Mouse (Mus musculus) embryo, embryonic 11 days (tissue): ENCODE data around the gene Hamp.

ENCODE experiments used
- DNase-seq: peaks from one replicate; pipeline ENCODE4 v3.0.0-alpha.2; 2015

Hamp gene

DNA sequence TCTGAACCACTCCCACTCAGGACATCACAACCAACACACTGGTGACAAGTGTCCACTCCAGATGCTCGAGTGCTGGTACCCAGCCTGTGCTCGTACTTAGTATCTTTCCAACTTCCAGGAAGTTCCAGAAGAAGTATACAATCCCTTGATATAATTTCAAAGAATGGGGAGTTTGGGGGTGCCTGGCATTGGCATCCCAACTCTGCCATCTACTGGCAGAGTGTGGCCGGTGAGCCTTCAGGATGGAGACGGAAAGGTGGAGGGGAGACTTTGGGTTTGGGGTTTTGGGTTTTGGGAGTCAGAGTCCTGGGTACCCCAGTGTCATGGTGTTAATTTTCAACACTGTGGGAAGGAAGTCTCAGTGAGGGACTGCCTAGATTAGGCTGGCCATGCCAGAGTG, 39.8 kb downstream of the Hamp start:
- no peak for DNase-seq

DNA sequence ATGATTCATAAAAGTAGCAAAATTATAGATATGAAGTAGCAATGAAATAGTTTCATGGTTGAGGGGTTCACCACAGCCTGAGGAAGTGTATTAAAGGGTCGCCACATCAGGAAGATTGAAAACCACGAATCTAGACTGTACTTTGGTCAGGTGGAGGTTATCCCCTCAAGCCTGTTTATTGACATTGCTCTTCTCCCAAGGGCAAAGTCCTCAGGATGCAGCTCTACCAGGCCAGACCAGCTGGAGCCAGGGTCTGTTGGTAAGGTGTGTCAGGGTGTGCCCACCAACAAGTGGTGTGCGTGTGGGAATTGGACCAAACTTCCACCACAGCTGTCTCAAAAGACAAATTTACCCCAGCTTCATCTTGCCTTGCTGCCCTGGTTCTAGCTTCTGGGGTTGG, 48.6 kb downstream of the Hamp start:
- no peak for DNase-seq

DNA sequence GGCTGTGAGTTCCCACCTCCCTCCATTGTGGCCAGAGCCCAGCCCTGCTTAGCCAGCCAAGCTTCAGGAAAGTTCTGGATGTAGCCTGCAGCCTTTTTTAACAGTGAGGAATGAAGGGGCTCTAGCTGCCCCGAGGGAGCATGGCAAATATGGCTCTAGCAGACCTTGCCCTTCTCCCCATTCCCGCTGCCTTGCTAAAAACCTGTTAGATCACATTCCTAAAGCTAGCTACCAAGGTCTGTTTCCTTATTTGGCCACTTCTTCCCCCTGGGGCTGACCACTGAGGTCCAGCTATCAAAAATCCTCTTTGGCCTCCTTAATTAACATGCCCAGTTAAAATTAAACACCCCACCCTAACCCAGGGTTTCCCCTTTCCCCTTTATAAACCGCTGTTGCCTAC, 51.3 kb downstream of the Hamp start:
- no peak for DNase-seq
